Mouse (Mus musculus) bone marrow macrophage, adult 2 months (primary cell): ENCODE measurements around the gene Thsd4.

ENCODE experiments used
- CTCF ChIP-seq: IDR thresholded peaks from 2 replicates; pipeline ENCODE4 v1.5.1; 2012; ENCODE audit warnings: low read depth, mild to moderate bottlenecking, low read length, moderate library complexity
- POLR2A ChIP-seq: IDR thresholded peaks from 2 replicates; pipeline ENCODE4 v1.6.1; 2012; ENCODE audit warnings: mild to moderate bottlenecking, low read depth, low read length, borderline replicate concordance

DNA sequence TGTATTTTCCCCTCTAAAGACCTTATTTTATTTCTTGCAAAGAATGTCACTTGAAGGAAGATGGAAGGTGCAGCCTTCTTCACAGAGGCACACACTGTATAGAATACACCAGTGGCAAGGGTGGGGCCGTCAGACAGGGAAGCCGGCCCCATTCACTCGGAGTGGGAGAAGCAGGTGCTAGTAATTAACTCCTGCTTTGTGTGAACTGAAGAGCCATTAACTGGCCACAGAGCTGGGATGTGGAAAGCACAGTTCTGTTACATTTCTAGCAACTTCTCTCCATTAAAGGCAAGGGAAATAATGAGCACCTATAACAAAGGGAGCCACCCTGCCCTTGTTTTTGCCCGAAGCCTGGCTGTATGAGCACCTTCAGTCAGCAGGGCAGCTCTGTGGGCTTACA lies 374.4 kb downstream of the Thsd4 start:
- TF ChIP-seq CTCF = no peak
- no peak for TF ChIP-seq POLR2A
